Mouse (Mus musculus) liver, postnatal 0 days (tissue): Measurements from ENCODE around the gene Fam102a.

Source experiments
- CTCF ChIP-seq: sonication (generic); IDR thresholded peaks from 2 replicates; pipeline ENCODE4 v1.5.1; 2016; ENCODE audit warnings: antibody characterized with exemption, low read depth
- EP300 ChIP-seq: IDR thresholded peaks from 2 replicates; pipeline ENCODE4 v1.6.1; 2016; ENCODE audit warnings: antibody characterized with exemption, low read depth, mild to moderate bottlenecking

- no peak for TF ChIP-seq EP300
- TF ChIP-seq CTCF, result no peak
Observed at GRCm38 (mm10) chr2:32555484-32555883, 20.4 kb downstream of the Fam102a start.
